ENCODE assay signal across 31 mouse cellular contexts in genomic region chr11:84565224-84565623, GRCm38 (mm10). TPM values are rescaled to one million over a fixed set of nuclear protein-coding genes. Genes with fewer than 3 reads are reported as not detected.
DNase-seq lines count a peak whose midpoint lies in the region; ATAC-seq and TF ChIP-seq lines count a peak whose summit lies in the region.
"Had no signal": no experiment of that assay in that cellular context is flagged by ENCODE, and none has a peak within 500 bp of the region (broad histone marks: within the 10 kb centered on the region; RNA-seq: fewer than 3 reads in every experiment).

No protein-coding gene starts in this region.

- H3K4me1 ChIP-seq in lung, postnatal 0 days (ENCODE audit: insufficient read depth, low read depth, low read length) = no peaks in the 10 kb centered on the region
- H3K4me1 ChIP-seq: stomach, embryonic 15.5 days had no signal

- no peaks in the 10 kb centered on the region for H3K27me3 ChIP-seq in lung, postnatal 0 days (replicated peaks; ENCODE audit: insufficient read depth, low read length)
- H3K27me3 ChIP-seq: stomach, embryonic 15.5 days had no signal

- ATAC-seq in lung, postnatal 0 days = peak; percentile 57
- ATAC-seq: activated CD4-positive, CD25-positive, alpha-beta regulatory T cell, adult 4 months; forebrain, postnatal 0 days; inflammation-experienced regulatory T-cells, adult 6 months; midbrain, embryonic 13.5 days had no signal

- no peak overlapping the region for H3K27ac ChIP-seq in lung, postnatal 0 days (ENCODE audit: low read length)
- H3K27ac ChIP-seq: heart, adult 2 months; hindbrain, embryonic 14.5 days; kidney, postnatal 0 days; limb, embryonic 10.5 days; limb, embryonic 15.5 days; liver, embryonic 14.5 days; macrophage; midbrain, embryonic 13.5 days; neural tube, embryonic 15.5 days; stomach, embryonic 15.5 days had no signal

- peak; percentile 62 to 72 for DNase-seq in cerebellum, postnatal 10 days
- no peak for DNase-seq in cerebellum, postnatal 14 days
- peak; percentile 23 to 31 for DNase-seq in kidney, adult 8-10 months
- no peak for DNase-seq in kidney, postnatal 4 days
- DNase-seq in lung, postnatal 0 days (ENCODE audit: low spot score) = peak; percentile 29
- no peak for DNase-seq in lung, postnatal 36 days
- peak; percentile 51 for DNase-seq in kidney, postnatal 14 days
- DNase-seq in retina, postnatal 1 day = no peak
- DNase-seq: adrenal gland, adult 2 months; adrenal gland, postnatal 36 days; cerebellum, adult 8-10 months; forebrain, postnatal 0 days; heart, adult 2 months; heart, postnatal 4 days; right cerebral cortex, postnatal 25 days had no signal

- H3K9ac ChIP-seq in lung, postnatal 0 days (replicated peaks; ENCODE audit: low read depth) = no peak overlapping the region
- H3K9ac ChIP-seq: forebrain, postnatal 0 days; heart, embryonic 12.5 days; hindbrain, embryonic 14.5 days; limb, embryonic 15.5 days; liver, embryonic 14.5 days; midbrain, embryonic 13.5 days; neural tube, embryonic 15.5 days; stomach, embryonic 15.5 days had no signal

- no peak overlapping the region for H3K4me2 ChIP-seq in lung, postnatal 0 days (replicated peaks; ENCODE audit: low read depth, low read length)
- H3K4me2 ChIP-seq: heart, embryonic 12.5 days; hindbrain, embryonic 14.5 days; limb, embryonic 15.5 days; midbrain, embryonic 13.5 days; neural tube, embryonic 15.5 days; stomach, embryonic 15.5 days had no signal

- no peaks in the 10 kb centered on the region for H3K36me3 ChIP-seq in lung, postnatal 0 days (ENCODE audit: insufficient read depth, low read length)
- H3K36me3 ChIP-seq: heart, embryonic 12.5 days; limb, embryonic 10.5 days; limb, embryonic 15.5 days; midbrain, embryonic 13.5 days; neural tube, embryonic 15.5 days; stomach, embryonic 15.5 days had no signal

- no peak for TF ChIP-seq EP300 in lung, postnatal 0 days (IDR thresholded peaks at IDR 0.05)

- no peak overlapping the region for H3K4me3 ChIP-seq in lung, postnatal 0 days (ENCODE audit: low read depth, low read length)
- H3K4me3 ChIP-seq: erythroblast, embryonic 14.5 days; heart, adult 2 months; heart, embryonic 12.5 days; limb, embryonic 10.5 days; limb, embryonic 15.5 days; midbrain, embryonic 13.5 days; neural tube, embryonic 15.5 days; stomach, embryonic 15.5 days had no signal

- WGBS in lung, postnatal 0 days = 57% methylated on average over 3 of the region's 3 CpGs

- no peaks in the 10 kb centered on the region for H3K9me3 ChIP-seq in lung, postnatal 0 days (ENCODE audit: low read length)
- H3K9me3 ChIP-seq: heart, embryonic 12.5 days; limb, embryonic 10.5 days; limb, embryonic 15.5 days; midbrain, embryonic 13.5 days; neural tube, embryonic 15.5 days; stomach, embryonic 15.5 days had no signal

- no peak for TF ChIP-seq CTCF in lung, postnatal 0 days (IDR thresholded peaks at IDR 0.05)

RNA-seq across cellular contexts. Expression of gene Lhx1, which starts 39.9 kb away (rescaled TPM):
- 0.26 TPM in 2 replicates for polyA plus RNA-seq in lung, postnatal 0 days (2015; fragmentation: Nextera tagmentation; extraction: Ambion mirVana)
- polyA plus RNA-seq: activated CD4-positive, CD25-positive, alpha-beta regulatory T cell, adult 4 months; adrenal gland, adult 2 months; C2C12; erythroblast, embryonic 14.5 days; heart, adult 2 months; heart, postnatal 0 days; inflammation-experienced regulatory T-cells, adult 6 months; liver, embryonic 14.5 days; macrophage; urinary bladder, adult 2 months had no signal

RNA-seq across cellular contexts. Expression of gene Aatf, which starts 51.9 kb away (rescaled TPM):
- 19.4 and 20.9 TPM in 2 replicates for polyA plus RNA-seq in lung, postnatal 0 days (2015; fragmentation: Nextera tagmentation; extraction: Ambion mirVana)

Comparison
In these comparisons a context has a peak if more than half of its experiments do, and no peak if none do; other contexts are left out.
1. DNase-seq: peak in cerebellum, postnatal 10 days (2 of 2), kidney, adult 8-10 months (2 of 2), lung, postnatal 0 days (single experiment) and kidney, postnatal 14 days (single experiment); none in cerebellum, postnatal 14 days (0 of 2), kidney, postnatal 4 days (0 of 2), lung, postnatal 36 days (single experiment) and retina, postnatal 1 day (single experiment).